Mouse (Mus musculus): Measurements from ENCODE around the gene Ftl1. TPM values are rescaled to one million over a fixed set of nuclear protein-coding genes. Genes with fewer than 3 reads are reported as not detected.
"Not testable (repeated sequence)": the region's sequence is repeated elsewhere in the genome, so short reads cannot be mapped to it uniquely, and the experiment has no call there.

Ftl1 gene
- total RNA-seq, 2 experiments from 2014 or later: 1,437 to 1,911 TPM

- DNase-seq (ENCODE audit: low spot score in 2 of 2): no peak
Measured at GRCm38 (mm10) chr7:45478774-45479173, 19.1 kb upstream of the Ftl1 start.

- DNase-seq (ENCODE audit: low spot score in 2 of 2): peak in 1 of 2 experiments; percentile 51
Measured at GRCm38 (mm10) chr7:45477003-45477402, 17.3 kb upstream of the Ftl1 start.

GRCm38 (mm10) chr7:45476453-45476852 lies 16.8 kb upstream of the Ftl1 start:
- DNase-seq (ENCODE audit: low spot score in 2 of 2): no peak

- no peak for DNase-seq (ENCODE audit: low spot score in 2 of 2)
Measured at GRCm38 (mm10) chr7:45475291-45475969, 15.7 kb upstream of the Ftl1 start.

GRCm38 (mm10) chr7:45470869-45471268 lies 11.2 kb upstream of the Ftl1 start:
- peak; percentile 49 to 74 for DNase-seq (ENCODE audit: low spot score in 2 of 2)

- DNase-seq (ENCODE audit: low spot score in 2 of 2): no peak
Measured at GRCm38 (mm10) chr7:45467090-45467670, 7.5 kb upstream of the Ftl1 start.

GRCm38 (mm10) chr7:45466283-45467089 lies 6.8 kb upstream of the Ftl1 start, which contains the start of gene Bax:
Gene Bax (minus strand): TSS chr7:45466898.
- DNase-seq (ENCODE audit: low spot score in 2 of 2): peak; percentile 88 to 91

GRCm38 (mm10) chr7:45465549-45465948 lies 5.9 kb upstream of the Ftl1 start:
- no peak for DNase-seq (ENCODE audit: low spot score in 2 of 2)

- DNase-seq (ENCODE audit: low spot score in 2 of 2): no peak
Measured at GRCm38 (mm10) chr7:45465112-45465511, 5.4 kb upstream of the Ftl1 start.

- DNase-seq (ENCODE audit: low spot score in 2 of 2): no peak
Measured at GRCm38 (mm10) chr7:45463987-45464778, 4.5 kb upstream of the Ftl1 start.

GRCm38 (mm10) chr7:45462868-45463267 lies 3.2 kb upstream of the Ftl1 start:
- DNase-seq (ENCODE audit: low spot score in 2 of 2): not testable (repeated sequence)

GRCm38 (mm10) chr7:45462325-45462724 lies 2.6 kb upstream of the Ftl1 start:
- DNase-seq (ENCODE audit: low spot score in 2 of 2): no peak

- DNase-seq (ENCODE audit: low spot score in 2 of 2): no peak
Measured at GRCm38 (mm10) chr7:45461781-45462180, 2.1 kb upstream of the Ftl1 start.

- DNase-seq (ENCODE audit: low spot score in 2 of 2): no peak
Measured at GRCm38 (mm10) chr7:45461326-45461725, 1.6 kb upstream of the Ftl1 start.

- peak; percentile 71 to 74 for DNase-seq (ENCODE audit: low spot score in 2 of 2)
Measured at GRCm38 (mm10) chr7:45460860-45461314, 1.2 kb upstream of the Ftl1 start.

- no peak for DNase-seq (ENCODE audit: low spot score in 2 of 2)
Measured at GRCm38 (mm10) chr7:45460377-45460776, 693 bp upstream of the Ftl1 start.

- peak; percentile 62 to 75 for DNase-seq (ENCODE audit: low spot score in 2 of 2)
Measured at GRCm38 (mm10) chr7:45458748-45459563, 728 bp downstream of the Ftl1 start.

- DNase-seq (ENCODE audit: low spot score in 2 of 2): no peak
Measured at GRCm38 (mm10) chr7:45457204-45458060, 2.3 kb downstream of the Ftl1 start.

- DNase-seq (ENCODE audit: low spot score in 2 of 2): no peak
Measured at GRCm38 (mm10) chr7:45456721-45457203, 2.9 kb downstream of the Ftl1 start.
